Mouse (Mus musculus) hindbrain, embryonic 11.5 days (tissue): Measurements from ENCODE around the gene Ptges2. TPM values are rescaled to one million over a fixed set of nuclear protein-coding genes. Genes with fewer than 3 reads are reported as not detected.

ENCODE experiments used
- ATAC-seq: fragments of 200-750 bp; cut with Nextera tagmentation; 2 replicates; pipeline ENCODE4 v1.8.0; 2017; ENCODE audit warnings: mild to moderate bottlenecking, moderate TSS enrichment, moderate library complexity; ENCODE audit not compliant: low FRiP score
- DNase-seq: peaks from one replicate; pipeline ENCODE4 v3.0.0-alpha.2; 2015; ENCODE audit warnings: low spot score
- H3K27ac ChIP-seq: fragments of 300-500 bp; sonication (generic); 2 replicates; pipeline ENCODE4 v1.5.1; 2014; ENCODE audit warnings: mild to moderate bottlenecking, low read depth, low read length
- H3K27me3 ChIP-seq: fragments of 300-500 bp; sonication (generic); 2 replicates; pipeline ENCODE4 v1.6.1; 2014; ENCODE audit warnings: mild to moderate bottlenecking, low read length, moderate library complexity, mixed read lengths; ENCODE audit not compliant: control insufficient read depth, insufficient read depth
- H3K36me3 ChIP-seq: fragments of 300-500 bp; sonication (generic); 2 replicates; pipeline ENCODE4 v1.6.1; 2014; ENCODE audit warnings: mild to moderate bottlenecking, low read length, moderate library complexity, mixed read lengths; ENCODE audit not compliant: control insufficient read depth, insufficient read depth
- H3K4me1 ChIP-seq: fragments of 300-500 bp; sonication (generic); replicated peaks from 2 replicates; pipeline ENCODE4 v1.6.1; 2014; ENCODE audit warnings: low read length, mixed read lengths; ENCODE audit not compliant: control insufficient read depth, insufficient read depth
- H3K4me2 ChIP-seq: fragments of 300-500 bp; sonication (generic); replicated peaks from 2 replicates; pipeline ENCODE4 v1.6.1; 2014; ENCODE audit warnings: mild to moderate bottlenecking, low read depth, low read length
- H3K4me3 ChIP-seq: fragments of 300-500 bp; sonication (generic); 2 replicates; pipeline ENCODE4 v1.5.1; 2014; ENCODE audit warnings: low read depth, low read length
- H3K9ac ChIP-seq: fragments of 300-500 bp; sonication (generic); 2 replicates; pipeline ENCODE4 v1.6.1; 2014; ENCODE audit warnings: low read depth, low read length
- H3K9me3 ChIP-seq: fragments of 300-500 bp; sonication (generic); 2 replicates; pipeline ENCODE4 v1.6.1; 2016; ENCODE audit warnings: low read length; ENCODE audit not compliant: control insufficient read depth
- WGBS: fragments of 180-500 bp; shearing (Covaris S2); extraction: QIAGEN DNeasy Blood & Tissue Kit; methylation state at CpG from one replicate; pipeline ENCODE4 v1.1.7; 2014; 5-methylcytosine and 5-hydroxymethylcytosine counted together
- polyA plus RNA-seq: library from polyadenylated mRNA; unstranded; fragments of >200 nt; fragmentation: Nextera tagmentation; extraction: Ambion mirVana; gene quantifications from 2 replicates; pipeline ENCODE4 v1.2.1, GENCODE M21; 2014

Ptges2 gene
- polyA plus RNA-seq, 1 experiment from 2014 or later, result 30.8 TPM

- 88% methylated on average over 2 of the region's 2 CpGs for WGBS
- H3K36me3 ChIP-seq, result peaks cover 12% of the 10 kb centered on the region
- H3K9me3 ChIP-seq, result no peaks in the 10 kb centered on the region
- H3K27ac ChIP-seq, result no peak overlapping the region
- ATAC-seq (no peak), DNase-seq (no peak)
- no peak overlapping the region for H3K4me2 ChIP-seq
- H3K4me3 ChIP-seq, result no peak overlapping the region
- H3K9ac ChIP-seq, result no peak overlapping the region
- H3K27me3 ChIP-seq, result no peaks in the 10 kb centered on the region
- H3K4me1 ChIP-seq, result no peaks in the 10 kb centered on the region
Observed at GRCm38 (mm10) chr2:32416556-32416955, 20.9 kb downstream of the Ptges2 start.

GRCm38 (mm10) chr2:32417486-32417885 is 21.8 kb downstream of the Ptges2 start:
- Histone ChIP-seq H3K36me3 (peaks cover 12% of the 10 kb centered on the region), H3K9me3 (no peaks in the 10 kb centered on the region)
- 96% methylated on average over 8 of the region's 8 CpGs for WGBS

GRCm38 (mm10) chr2:32418430-32419151 is 22.9 kb downstream of the Ptges2 start:
- no peaks in the 10 kb centered on the region for H3K9me3 ChIP-seq
- no peak overlapping the region for H3K27ac ChIP-seq
- H3K4me2 ChIP-seq, result no peak overlapping the region
- no peak overlapping the region for H3K4me3 ChIP-seq
- no peaks in the 10 kb centered on the region for H3K27me3 ChIP-seq
- H3K4me1 ChIP-seq, result peaks cover 2% of the 10 kb centered on the region
- peaks cover 12% of the 10 kb centered on the region for H3K36me3 ChIP-seq
- DNase-seq, result no peak
- H3K9ac ChIP-seq, result no peak overlapping the region
- ATAC-seq, result no peak
- WGBS, result 83% methylated on average over 12 of the region's 12 CpGs

More at GRCm38 (mm10) chr2:32417486-32417885, 21.8 kb downstream of the Ptges2 start:
- H3K9ac ChIP-seq, result no peak overlapping the region
- H3K27me3 ChIP-seq, result no peaks in the 10 kb centered on the region
- H3K4me2 ChIP-seq, result no peak overlapping the region
- H3K4me3 ChIP-seq, result no peak overlapping the region
- ATAC-seq, result no peak
- H3K27ac ChIP-seq, result no peak overlapping the region
- DNase-seq, result no peak
- no peaks in the 10 kb centered on the region for H3K4me1 ChIP-seq

GRCm38 (mm10) chr2:32419359-32419758 is 23.7 kb downstream of the Ptges2 start:
- H3K9me3 ChIP-seq, result no peaks in the 10 kb centered on the region
- no peak overlapping the region for H3K27ac ChIP-seq
- WGBS, result 90% methylated on average over 3 of the region's 3 CpGs
- no peak overlapping the region for H3K4me2 ChIP-seq
- H3K36me3 ChIP-seq, result peaks cover 12% of the 10 kb centered on the region
- no peaks in the 10 kb centered on the region for H3K27me3 ChIP-seq
- H3K4me3 ChIP-seq, result no peak overlapping the region
- no peak for DNase-seq
- ATAC-seq, result no peak
- H3K4me1 ChIP-seq, result peaks cover 7% of the 10 kb centered on the region
- no peak overlapping the region for H3K9ac ChIP-seq

GRCm38 (mm10) chr2:32420066-32420608 is 24.4 kb downstream of the Ptges2 start:
- Histone ChIP-seq H3K9me3 (no peaks in the 10 kb centered on the region), H3K27ac (no peak overlapping the region), H3K4me3 (no peak overlapping the region), H3K4me2 (no peak overlapping the region), H3K4me1 (peaks cover 7% of the 10 kb centered on the region), H3K27me3 (no peaks in the 10 kb centered on the region), H3K9ac (no peak overlapping the region), H3K36me3 (peaks cover 11% of the 10 kb centered on the region)
- ATAC-seq (no peak), DNase-seq (no peak)
- WGBS, result 91% methylated on average over 12 of the region's 12 CpGs

DNA sequence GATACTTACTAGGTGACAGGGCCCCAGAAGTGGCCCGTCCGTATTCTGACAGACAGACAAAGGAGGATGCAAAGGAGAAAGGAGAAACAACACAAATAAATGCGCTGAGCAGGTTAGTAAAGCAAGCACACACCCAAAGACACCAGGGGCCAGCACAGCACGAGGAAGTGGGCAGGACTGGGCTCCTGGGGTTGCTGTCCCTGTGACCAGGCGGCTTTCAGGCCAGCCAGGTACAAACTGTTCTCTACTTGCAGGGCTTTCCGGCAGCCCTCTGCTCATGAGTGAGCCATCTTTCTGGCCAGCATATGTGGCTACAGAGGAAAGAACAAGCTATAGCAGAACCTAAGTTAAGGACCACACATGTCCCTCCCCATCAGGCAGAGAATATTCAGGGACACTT is 25.0 kb downstream of the Ptges2 start:
- no peak for DNase-seq
- no peaks in the 10 kb centered on the region for H3K27me3 ChIP-seq
- H3K36me3 ChIP-seq, result peaks cover 9% of the 10 kb centered on the region
- ATAC-seq, result no peak
- no peak overlapping the region for H3K27ac ChIP-seq
- H3K4me3 ChIP-seq, result no peak overlapping the region
- 85% methylated on average over 6 of the region's 6 CpGs for WGBS
- no peak overlapping the region for H3K4me2 ChIP-seq
- H3K9me3 ChIP-seq, result no peaks in the 10 kb centered on the region
- H3K4me1 ChIP-seq, result peaks cover 7% of the 10 kb centered on the region
- no peak overlapping the region for H3K9ac ChIP-seq

- H3K4me1 ChIP-seq, result peaks cover 7% of the 10 kb centered on the region
- no peaks in the 10 kb centered on the region for H3K27me3 ChIP-seq
- no peak overlapping the region for H3K4me3 ChIP-seq
- 95% methylated on average over 6 of the region's 6 CpGs for WGBS
- peaks cover 6% of the 10 kb centered on the region; the same call in 1 of the 2 replicates for H3K36me3 ChIP-seq
- ATAC-seq, result no peak
- no peak overlapping the region for H3K9ac ChIP-seq
- H3K4me2 ChIP-seq, result no peak overlapping the region
- no peaks in the 10 kb centered on the region for H3K9me3 ChIP-seq
- DNase-seq, result no peak
- H3K27ac ChIP-seq, result no peak overlapping the region
Observed at GRCm38 (mm10) chr2:32421851-32422251, 26.2 kb downstream of the Ptges2 start.

GRCm38 (mm10) chr2:32423481-32424331 is 28.0 kb downstream of the Ptges2 start:
- peak overlapping the region; percentile 69 for H3K4me2 ChIP-seq
- peak overlapping the region; percentile 32 for H3K4me3 ChIP-seq
- H3K27me3 ChIP-seq, result no peaks in the 10 kb centered on the region
- H3K4me1 ChIP-seq, result peaks cover 7% of the 10 kb centered on the region
- 3% methylated on average over 14 of the region's 14 CpGs for WGBS
- ATAC-seq (peak; percentile 84), DNase-seq (peak; percentile 77)
- peaks cover 4% of the 10 kb centered on the region; the same call in 1 of the 2 replicates for H3K36me3 ChIP-seq
- H3K9ac ChIP-seq, result peak overlapping the region; percentile 38
- H3K27ac ChIP-seq, result peak overlapping the region; percentile 67
- H3K9me3 ChIP-seq, result no peaks in the 10 kb centered on the region
